Mouse (Mus musculus): Measurements from ENCODE around the gene Mtfmt.

The Mtfmt gene

DNA sequence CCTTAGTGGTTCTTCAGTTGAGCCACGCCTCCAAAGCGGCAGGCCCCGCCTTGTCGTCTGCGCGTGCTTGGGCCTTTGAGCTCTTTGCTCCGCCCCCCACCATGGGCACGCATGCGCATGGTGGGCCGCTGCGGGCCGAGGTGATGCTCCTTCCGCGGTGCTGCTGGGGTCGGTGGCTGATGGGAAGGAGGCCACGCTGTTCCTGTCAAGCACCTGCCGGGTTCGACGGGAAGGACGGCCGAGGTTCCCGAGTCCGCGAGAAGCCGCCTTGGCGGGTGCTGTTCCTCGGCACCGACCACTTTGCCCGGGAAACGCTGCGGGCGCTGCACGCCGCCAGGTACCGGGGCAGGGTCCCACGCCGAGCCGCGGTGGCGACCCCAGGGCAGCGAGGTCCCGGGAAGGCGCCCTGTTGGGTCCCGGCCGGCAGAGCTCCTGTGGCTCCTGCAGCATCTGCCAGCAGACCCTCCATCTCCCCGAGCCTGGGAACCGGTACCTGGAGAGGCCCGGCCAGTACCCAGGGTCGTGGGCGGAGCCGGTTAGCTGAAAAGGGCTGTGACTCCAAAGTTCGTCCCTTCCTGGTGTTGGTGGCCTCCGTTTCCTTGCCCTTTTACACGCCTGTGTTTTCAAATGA is at the start of gene Mtfmt:
Gene Mtfmt, plus strand, starts transcription at position 112 of the 631 bp plus-strand sequence.
- peak; percentile 91 for DNase-seq

DNA sequence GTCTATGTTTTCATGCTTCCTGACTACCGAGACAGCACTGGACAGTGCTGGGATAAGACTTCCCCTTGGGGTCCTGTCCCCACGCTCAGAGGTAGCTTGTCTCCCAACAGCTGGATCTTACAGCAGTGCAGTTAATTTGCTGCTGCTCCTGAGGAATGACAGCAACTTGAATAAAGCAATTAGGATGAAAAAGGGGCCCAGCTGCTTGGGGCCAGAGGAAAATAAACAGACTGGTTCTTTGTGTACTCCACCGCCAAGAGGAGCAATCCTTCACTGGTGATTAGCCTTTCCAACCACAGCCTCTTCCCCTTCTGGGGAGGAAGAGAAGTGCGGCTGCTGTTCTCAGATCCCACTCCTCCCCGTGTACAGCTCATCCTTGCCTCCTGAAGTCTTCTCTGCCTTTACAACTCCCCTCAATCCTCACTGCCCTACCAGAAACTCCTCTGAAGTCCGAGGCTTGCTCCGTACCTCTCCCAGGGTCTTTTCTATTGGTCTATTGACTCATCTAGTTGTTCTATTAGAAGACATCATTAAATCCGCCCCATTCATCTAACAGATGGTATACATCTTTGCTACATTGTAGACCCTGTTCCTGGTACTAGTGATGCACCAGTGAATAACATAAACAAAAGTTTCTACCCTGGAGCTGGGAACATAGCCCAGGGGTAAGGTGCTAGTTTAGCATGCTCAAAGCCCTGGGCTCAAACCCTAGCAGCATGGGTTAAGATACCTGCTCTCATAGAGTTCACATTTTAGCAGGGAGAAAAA is 49.0 kb upstream of the Mtfmt start:
- DNase-seq = no peak

DNA sequence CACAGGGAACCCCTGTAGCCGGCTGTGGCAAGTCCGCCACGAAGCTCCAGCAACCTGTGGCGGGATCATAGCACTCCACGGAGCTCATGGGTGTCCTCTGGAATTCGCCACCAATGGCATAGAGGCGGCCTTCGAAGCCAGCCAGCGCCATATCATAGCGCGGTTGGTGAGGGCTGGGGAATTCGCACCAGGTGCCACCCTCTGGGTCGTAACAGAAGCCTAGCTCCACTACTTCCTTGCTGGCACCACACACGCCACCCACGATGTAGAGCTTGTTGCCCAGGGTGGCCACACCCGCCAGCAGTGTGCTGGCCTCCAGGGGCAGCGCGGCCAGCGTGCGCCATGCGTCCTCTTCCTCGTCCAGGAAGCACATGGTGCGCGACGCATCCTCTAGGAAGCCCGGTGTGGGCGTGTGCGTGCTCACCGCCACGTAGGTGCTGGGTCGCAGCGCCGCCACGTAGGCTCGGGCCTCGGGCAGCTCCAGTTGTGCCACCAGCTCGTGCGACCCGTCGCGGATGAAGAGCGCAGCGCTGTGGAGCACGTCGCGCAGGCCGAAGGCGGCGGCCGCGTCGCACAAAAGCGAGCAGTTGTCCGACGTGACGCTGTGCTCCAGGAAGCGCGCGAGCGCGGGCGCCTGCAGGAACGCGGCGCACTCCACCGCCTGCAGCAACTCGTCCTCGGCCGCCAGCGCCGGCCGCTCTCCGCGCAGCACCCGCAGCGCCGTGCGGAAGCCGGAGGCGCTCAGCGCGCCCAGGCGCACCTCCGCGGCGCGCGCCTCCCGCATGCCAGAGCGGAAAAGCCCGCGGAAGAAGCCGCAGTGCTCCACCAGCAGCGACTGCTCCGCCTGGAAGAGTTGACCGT is 44.6 kb upstream of the Mtfmt start:
- no peak for DNase-seq

- no peak for DNase-seq
Observed at GRCm38 (mm10) chr9:65391613-65391964, 44.0 kb upstream of the Mtfmt start, which contains the start of gene Kbtbd13. Kbtbd13 (minus strand) TSS chr9:65391652.

GRCm38 (mm10) chr9:65392638-65393364 is 42.8 kb upstream of the Mtfmt start:
- DNase-seq = peak; percentile 26

- no peak for DNase-seq
Observed at GRCm38 (mm10) chr9:65393606-65394005, 42.0 kb upstream of the Mtfmt start.

DNA sequence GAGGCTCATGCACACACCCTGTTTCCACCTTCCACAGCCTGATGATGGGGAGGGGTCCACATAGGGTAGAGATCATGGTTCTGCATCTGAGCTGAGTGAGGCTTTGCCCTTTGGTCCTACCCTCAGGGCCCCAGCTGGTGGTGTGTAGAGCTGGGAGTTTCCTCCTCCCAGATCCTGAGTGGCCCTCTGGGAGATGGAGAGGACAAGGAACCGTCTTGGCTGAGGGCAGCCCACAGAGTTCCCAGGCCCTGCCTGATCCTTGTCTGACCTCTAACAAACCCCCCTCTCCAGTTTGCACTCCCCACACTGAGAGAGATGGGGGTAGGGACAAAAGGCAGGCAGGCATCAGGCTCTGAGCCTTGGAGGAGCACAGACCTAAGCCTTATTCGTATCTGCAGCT is 41.2 kb upstream of the Mtfmt start:
- no peak for DNase-seq

DNA sequence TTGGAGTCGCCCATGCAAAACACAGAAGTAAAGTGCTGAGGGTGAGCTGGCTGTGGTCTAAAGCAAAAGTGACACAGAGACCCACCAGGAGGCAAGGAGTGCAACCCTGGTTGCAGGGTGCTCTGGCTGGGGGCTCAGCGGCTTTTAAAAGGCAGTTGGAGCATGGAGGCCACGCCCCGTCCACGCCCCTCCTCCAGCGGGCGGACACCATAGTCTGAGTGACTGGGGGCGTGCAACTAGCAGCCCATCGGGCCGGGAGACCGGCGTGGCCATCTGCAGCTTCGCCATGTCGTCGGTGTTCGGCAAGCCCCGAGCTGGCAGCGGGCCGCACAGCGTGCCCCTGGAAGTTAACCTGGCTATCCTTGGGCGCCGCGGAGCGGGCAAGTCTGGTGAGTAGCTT is 37.3 kb upstream of the Mtfmt start, which contains the start of gene Rasl12:
Gene Rasl12, plus strand, starts transcription at position 228 of the 400 bp plus-strand sequence.
- DNase-seq = peak; percentile 26

DNA sequence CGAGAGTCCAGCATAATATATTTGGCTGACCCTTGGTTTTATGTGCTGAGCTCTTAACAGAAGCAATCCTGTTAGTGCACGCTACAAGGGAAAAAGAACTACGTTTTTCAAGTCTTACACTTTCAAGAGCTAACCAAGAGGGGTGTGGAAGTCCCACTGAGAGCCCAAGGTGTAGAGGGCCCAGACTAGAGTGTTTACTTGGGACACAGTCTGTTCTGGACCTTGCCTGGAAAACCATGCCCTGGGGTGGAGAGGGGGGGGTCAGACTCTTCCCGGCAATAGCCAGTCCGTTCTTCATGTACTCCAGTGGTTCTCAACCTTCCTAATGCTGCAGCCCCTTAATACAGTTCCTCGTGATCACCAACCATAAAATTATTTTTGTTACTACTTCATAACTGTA is 35.6 kb upstream of the Mtfmt start:
- DNase-seq = no peak

GRCm38 (mm10) chr9:65404331-65405183 is 31.0 kb upstream of the Mtfmt start:
- DNase-seq = peak; percentile 52

DNA sequence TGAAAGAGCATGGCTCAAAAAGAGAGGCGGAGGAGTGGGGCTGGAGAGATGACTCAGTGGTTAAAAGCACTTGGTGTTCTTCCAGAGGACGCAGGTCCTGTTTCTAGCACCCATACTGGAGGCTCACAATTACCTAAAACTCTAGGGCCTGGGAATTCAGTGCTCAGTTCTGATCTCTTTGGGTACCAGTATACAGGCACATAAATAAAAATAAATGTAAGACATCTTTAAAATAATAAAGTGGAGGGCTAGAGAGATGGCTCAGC is 30.5 kb upstream of the Mtfmt start:
- DNase-seq = no peak

- no peak for DNase-seq
Observed at GRCm38 (mm10) chr9:65407327-65407726, 28.3 kb upstream of the Mtfmt start.

- no peak for DNase-seq
Observed at GRCm38 (mm10) chr9:65407861-65408260, 27.7 kb upstream of the Mtfmt start.

DNA sequence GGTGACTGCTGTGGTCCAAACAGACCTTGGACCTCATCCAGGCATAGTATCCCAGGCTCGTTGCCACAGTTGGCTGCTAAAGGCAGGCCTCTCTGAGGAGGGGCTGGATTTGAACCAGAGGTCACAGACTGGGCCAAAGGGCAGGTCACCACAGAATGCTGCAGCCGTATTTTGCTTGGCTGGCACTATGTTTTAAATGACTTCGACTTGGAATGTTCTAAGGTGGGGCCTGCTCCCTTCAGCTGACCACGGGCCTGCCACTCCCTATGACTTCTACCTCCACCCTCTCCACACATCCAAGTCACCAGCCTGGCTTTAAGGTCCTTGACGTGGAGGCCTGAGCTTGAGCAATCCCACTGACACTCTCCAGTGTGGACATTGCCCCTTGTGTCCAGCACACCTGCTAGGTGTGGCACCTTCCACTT is 26.7 kb upstream of the Mtfmt start:
- no peak for DNase-seq

- DNase-seq = no peak
Observed at GRCm38 (mm10) chr9:65410378-65410777, 25.2 kb upstream of the Mtfmt start.

- DNase-seq = no peak
Observed at GRCm38 (mm10) chr9:65411326-65411725, 24.3 kb upstream of the Mtfmt start.

GRCm38 (mm10) chr9:65417738-65418137 is 17.8 kb upstream of the Mtfmt start:
- DNase-seq = no peak

DNA sequence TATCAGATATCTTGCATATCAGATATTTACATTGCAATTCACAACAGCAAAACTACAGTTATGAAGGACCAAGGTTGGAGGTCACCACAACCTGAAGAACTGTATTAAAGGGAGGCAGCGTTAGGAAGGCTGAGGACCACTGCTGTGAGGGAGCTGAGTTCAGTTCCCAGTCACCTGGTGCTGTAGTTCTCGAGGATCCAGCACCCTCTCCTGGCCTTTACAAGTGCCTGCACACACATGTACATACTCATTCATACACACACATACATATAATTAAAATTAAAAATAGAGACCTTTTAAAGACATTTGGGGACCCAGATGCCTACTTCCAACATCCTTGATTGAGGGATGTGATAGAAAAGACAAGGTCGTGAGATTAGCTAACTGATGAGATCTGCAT is 15.9 kb upstream of the Mtfmt start:
- DNase-seq = no peak

- no peak for DNase-seq
Observed at GRCm38 (mm10) chr9:65422760-65423501, 12.7 kb upstream of the Mtfmt start, which contains the start of gene Slc51b. Slc51b (minus strand) TSS chr9:65422955.

DNA sequence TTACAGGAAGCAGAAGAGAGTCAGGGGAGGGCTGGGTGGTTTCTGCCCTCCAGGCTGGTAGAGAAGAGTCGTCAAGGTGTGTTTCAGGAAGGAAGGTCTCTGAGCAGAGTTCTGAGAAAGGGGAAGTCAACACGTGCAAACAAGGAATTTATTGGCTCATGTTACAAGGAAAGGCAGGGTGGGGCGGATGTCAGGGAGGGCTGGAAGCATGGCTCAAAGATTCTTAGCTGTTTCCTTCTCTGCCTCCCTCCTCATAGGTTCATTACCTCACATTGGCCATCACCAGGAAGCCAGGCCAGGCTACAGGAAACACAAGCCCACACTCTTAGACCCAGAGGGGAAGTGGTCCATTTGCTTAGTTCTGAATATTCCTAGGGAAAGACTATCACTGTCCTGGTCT is 11.2 kb upstream of the Mtfmt start:
- DNase-seq = no peak

DNA sequence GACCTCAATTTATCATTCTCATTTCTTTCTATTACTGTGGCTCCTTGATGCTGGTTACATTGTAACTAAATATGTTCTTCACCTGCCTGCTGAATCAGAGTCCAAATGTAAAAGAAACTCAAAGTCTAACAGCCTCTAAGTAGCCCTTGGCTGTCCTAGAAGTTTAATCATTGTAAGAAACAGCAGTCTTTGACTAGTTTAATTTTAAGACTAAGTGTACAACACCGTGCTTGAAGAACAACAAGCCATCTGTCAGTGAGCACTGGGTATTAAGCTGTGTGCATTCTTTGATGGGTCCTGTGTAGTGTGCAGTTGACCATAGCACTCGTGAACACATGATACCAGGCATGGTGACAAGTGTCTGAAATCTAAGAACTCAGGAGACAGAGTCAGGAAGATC is 8.1 kb upstream of the Mtfmt start:
- no peak for DNase-seq
